Mouse (Mus musculus) cerebral cortex, adult 2 months (tissue): ENCODE measurements around the gene Tmem132d.

Experiments used
- WGBS: fragments of 180-500 bp; shearing (Covaris S2); methylation state at CpG from one replicate; pipeline ENCODE4 v1.1.7; 2018; 5-methylcytosine and 5-hydroxymethylcytosine counted together

Gene Tmem132d

GRCm38 (mm10) chr5:128205716-128206115 lies 227.2 kb downstream of the Tmem132d start:
- WGBS: 41% methylated on average over 2 of the region's 2 CpGs

DNA sequence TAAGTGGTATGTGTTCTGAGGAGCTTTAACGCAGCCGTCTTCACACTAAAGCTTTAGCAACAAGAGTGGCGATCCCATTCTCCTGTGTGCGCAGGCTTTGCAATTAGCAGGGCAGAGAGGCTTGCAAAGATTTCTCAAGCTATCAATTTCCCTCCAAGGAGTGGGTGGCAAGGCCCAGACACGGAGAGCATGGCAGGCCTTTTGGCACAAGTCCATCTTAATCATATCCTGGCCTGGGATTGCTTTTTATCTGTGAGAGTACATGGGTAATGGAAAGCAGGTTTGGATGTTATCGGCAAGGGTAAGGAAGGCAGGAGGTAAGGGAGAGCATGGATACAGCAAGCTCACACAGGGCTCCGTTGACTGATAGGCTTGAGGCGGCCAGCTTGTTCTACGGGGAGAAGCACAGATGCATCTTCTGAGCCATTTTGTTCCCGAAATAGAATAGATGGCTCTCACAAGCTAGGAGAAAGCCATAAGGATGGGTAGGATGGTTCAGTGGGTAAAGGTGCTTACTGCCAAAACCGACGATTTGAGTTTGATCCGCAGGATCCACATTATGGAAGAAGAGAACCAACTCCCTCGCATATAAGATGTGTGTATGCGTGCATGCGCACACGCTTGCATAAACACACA lies 228.1 kb downstream of the Tmem132d start:
- 48% methylated on average over 17 of the region's 17 CpGs for WGBS

DNA sequence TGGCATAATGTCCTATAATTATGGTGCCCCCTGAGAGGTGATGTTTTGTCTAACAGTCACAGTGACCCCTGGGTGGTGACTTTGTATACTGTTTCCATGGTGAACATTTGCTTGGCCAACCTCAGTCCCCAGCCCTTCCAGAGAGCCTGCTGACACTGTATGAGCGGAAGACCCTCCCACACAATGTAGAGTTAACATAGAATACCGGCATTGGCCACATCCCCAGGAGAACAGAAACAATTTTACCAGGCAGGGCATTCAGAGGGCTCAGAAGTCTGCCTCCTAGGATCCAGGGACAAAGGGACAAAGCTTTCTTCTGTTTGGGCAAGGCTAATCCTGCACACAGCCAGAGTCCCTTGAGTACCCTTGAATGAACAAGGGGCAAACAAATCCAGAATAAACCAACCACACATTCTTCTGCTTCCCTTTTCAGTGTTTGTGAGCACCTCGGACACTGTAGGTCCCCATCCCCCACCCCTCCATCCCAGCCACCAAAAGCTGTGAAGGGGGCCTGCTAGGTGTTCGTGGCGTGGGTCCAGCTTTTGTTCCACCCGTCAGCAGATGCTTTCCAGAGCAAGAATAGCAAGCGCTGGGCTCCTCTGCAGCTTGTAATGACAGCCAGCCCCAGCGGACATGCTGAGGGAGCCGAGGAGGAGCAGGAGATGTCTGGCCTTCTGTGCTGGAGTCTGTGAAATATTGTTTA lies 228.8 kb downstream of the Tmem132d start:
- 23% methylated on average over 9 of the region's 9 CpGs for WGBS

DNA sequence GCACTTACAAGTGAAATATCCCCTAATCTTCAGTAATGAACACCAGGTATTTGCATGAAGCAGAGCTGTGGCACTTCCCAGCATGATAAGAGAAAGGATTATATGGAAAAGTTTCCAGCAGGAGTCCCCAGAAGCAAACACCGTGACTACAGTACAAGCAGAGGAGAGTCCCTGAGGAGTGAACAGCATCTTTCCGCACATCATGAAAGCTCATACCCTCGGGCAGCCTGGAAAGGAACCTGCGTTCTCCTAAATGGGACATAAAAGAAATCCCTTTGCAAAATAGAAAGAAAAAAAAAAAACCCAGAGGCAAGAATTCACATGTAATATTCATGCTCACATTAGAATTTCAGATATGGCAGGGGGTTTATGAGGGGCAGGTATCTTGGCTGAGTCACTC lies 238.8 kb downstream of the Tmem132d start:
- WGBS: 81% methylated on average over 4 of the region's 4 CpGs

GRCm38 (mm10) chr5:128192485-128193055 lies 240.3 kb downstream of the Tmem132d start:
- 74% methylated on average over 6 of the region's 6 CpGs for WGBS

DNA sequence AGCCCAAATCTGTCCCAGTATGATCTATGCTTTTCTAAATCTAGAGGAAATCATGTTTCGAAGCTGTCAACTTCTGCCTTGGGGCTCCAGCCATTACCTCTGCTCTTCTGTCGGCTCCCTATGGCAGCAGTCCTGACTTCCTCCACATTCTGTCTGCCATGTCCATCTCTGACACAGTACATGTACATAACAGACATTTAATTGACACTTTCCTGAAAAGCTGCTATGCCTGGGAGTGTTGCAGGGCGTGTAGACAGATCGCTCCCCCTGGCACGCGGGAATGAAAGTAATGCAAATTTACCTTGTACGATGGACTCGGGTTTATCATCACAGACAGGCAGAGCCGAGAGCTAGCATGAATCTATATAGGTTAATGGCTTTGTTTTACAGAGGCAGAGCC lies 241.2 kb downstream of the Tmem132d start:
- WGBS: 69% methylated on average over 9 of the region's 9 CpGs

DNA sequence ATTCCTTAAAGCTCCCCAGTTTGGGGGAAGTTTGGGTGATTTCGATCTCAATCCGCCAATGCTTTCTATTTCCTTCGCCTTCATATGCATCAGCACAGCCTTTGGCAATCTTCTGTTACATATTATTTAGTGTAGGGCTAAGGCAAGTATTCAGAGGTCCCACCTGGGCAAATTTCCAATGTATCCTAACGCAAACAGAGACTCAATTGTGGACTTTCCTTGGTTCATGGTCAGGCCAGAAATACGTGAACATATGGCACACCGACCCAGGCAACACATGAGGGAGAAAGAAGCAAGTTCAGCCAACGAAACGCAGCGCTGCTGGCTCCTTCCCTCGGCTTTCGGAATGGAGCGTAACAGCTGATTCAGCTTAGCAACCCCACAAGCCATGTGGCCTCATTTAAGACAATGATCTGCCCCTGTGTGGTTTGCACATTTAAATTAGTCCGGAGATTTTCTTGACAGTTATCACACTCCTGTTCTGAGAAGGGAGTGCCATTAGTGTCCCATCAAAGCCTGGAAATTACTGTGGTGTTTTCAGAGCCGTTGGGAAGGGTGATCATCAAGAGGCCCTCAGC lies 242.5 kb downstream of the Tmem132d start:
- WGBS: 44% methylated on average over 14 of the region's 14 CpGs

- WGBS: 96% methylated on average over 2 of the region's 2 CpGs
These were observed 256.6 kb downstream of the Tmem132d start for GRCm38 (mm10) chr5:128176234-128176633.

- 60% methylated on average over 12 of the region's 12 CpGs for WGBS
These were observed 273.8 kb downstream of the Tmem132d start for GRCm38 (mm10) chr5:128158901-128159675.

DNA sequence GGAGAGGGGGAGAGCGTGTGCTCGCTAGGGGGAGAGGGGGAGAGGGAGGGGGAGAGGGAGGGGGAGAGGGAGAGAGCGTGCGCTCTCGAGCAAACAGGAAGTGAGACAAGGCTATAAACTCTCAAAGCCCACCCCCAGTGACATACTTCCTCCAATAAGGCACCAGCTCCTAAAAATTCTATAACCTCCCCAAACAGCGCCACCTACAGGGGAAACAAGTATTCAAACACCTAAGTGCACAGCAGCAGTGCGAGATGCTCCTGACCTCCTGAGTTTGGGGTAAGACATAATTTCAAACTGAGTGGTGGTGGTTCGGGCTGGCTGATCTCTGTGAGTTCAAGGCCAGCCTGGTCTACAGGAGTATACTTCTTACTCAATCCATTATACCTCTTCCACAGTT lies 281.4 kb downstream of the Tmem132d start:
- WGBS: 90% methylated on average over 8 of the region's 8 CpGs

DNA sequence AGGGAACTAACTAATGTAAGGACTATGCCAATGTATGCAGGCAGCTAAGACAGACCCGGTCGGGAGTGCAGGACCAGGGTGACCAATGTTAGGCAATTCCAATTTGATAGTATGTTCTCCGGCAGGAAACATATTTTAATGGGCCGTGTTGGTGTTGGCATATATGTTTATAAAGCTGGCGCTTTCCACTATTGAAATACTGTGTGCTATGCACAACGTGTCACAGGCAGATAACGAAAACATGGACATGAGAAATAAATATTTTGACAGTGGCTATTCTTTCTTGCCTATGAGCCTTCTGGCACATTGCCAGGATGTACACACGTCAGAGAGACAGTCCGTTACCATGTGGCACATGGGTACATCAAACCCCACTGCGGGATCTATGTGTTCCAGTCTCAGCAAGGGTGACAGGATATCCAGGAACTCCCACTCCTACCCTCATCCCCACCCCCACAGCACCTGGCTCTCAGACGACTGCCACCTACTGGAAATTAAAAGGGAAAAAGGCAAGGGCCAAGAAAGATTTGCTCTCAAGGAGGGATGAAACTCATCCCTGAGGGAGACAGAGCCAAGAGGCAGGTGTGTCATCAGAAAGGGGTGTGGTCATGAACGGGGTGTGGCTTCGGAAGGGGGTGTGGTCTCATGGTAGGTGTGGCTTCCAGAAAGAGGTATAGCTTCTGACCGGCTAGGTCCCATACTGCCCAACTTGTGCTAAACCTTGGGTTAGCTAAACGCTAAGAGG lies 285.8 kb downstream of the Tmem132d start:
- WGBS: 70% methylated on average over 15 of the region's 15 CpGs

- 57% methylated on average over 3 of the region's 3 CpGs for WGBS
These were observed 288.1 kb downstream of the Tmem132d start for GRCm38 (mm10) chr5:128144799-128145198.

- WGBS: 87% methylated on average over 8 of the region's 8 CpGs
These were observed 296.1 kb downstream of the Tmem132d start for GRCm38 (mm10) chr5:128136818-128137217.

DNA sequence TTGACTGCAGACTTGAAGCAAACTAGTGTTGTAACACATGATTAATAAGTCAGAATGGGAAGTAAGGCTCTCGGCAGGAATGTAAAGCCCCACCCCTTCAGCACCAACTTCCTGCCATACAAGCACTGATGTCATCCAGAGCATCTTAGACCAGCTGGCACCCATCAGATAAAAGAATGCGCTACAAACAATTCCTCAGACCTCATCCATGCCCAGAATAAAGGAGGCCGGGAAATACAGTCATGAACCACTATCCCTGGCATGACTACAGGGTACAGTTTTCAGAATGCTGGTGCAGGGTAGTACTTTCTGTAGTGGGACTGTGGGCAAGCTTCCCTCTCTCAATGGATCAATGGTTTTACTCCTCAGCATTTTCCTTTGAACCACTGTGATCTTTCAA lies 310.2 kb downstream of the Tmem132d start:
- 67% methylated on average over 3 of the region's 3 CpGs for WGBS

- 28% methylated on average over 3 of the region's 3 CpGs for WGBS
These were observed 313.7 kb downstream of the Tmem132d start for GRCm38 (mm10) chr5:128119171-128119570.

DNA sequence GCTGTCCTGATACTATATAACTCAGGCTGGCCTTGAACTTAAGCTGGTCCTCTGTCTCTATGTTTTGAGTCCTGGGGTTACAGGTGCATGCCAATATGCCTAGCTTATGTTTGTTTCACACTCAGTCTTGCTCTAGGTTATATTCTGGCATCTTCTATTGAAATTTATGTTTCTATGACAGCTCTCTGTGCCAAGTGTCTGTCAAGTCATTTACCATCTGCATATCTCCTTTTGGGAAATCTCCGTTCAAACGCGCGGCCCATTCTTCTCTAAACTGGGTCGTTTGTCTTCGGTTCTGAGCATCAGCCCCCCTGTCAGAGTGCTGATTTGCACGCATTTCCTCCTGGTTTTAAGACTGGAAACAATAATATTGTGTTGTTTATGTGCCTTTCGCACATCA lies 319.8 kb downstream of the Tmem132d start:
- WGBS: 60% methylated on average over 8 of the region's 8 CpGs

DNA sequence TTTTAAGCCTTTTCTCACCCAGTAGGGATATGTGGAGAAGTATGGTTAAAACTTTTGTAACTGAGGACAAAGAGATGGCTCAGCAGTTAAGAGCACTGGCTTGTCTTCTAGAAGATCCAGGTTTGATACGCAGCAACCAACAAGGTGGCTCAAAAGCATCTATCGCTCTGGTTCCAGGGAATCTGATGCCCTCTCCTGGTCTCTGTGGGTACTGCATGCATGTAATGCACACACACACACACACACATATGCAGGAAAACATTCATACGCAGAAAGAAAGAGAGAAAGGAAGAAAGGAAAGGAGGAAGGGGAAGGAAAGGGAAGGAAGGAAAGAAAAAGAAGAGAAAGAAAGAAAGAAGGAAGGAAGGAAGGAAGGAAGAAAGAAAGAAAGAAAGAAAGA lies 320.4 kb downstream of the Tmem132d start:
- 96% methylated on average over 3 of the region's 3 CpGs for WGBS

GRCm38 (mm10) chr5:128111664-128112063 lies 321.2 kb downstream of the Tmem132d start:
- 73% methylated on average over 5 of the region's 5 CpGs for WGBS

- 37% methylated on average over 8 of the region's 8 CpGs for WGBS
These were observed 330.3 kb downstream of the Tmem132d start for GRCm38 (mm10) chr5:128102556-128102955.

DNA sequence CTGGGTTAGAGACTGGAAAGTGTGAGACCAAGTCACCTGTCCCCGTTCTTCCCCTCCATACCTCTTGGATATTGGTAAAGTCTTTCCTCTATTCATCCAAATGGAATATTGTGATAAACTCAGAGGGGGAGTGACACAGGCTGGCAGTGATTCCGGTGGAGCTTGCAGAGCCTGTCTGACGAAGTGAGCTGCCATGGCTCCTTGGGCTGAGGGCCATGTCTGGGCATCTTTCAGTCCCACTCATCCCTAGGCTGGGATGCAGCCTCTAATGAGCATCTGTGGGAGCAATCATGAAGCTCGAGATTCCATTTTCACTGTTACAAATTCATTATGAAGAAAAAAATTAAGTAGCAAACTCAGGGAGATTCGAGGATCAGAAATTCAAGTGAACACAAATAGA lies 332.5 kb downstream of the Tmem132d start:
- 58% methylated on average over 5 of the region's 5 CpGs for WGBS

DNA sequence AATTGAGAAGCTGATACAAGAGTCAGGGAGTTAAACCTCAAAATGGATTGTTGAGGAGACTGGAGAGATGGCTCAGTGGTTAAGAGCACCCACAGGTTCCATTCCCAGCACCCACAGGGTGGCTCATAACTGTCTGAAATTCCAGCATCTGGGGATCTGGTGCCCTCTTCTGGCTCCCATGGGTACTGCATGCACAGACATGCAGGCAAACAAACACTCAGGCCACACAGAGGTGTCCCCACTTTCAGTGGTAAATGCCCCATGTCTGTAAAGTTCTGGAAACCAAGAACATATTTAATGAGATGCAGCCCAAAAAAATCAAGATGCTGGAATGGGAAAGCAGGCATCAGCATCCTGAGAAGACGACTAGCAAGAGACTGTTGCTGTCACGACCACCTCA lies 333.4 kb downstream of the Tmem132d start:
- 69% methylated on average over 2 of the region's 2 CpGs for WGBS
